Mouse (Mus musculus): ENCODE data around the gene Sh3bgrl. TPM values are rescaled to one million over a fixed set of nuclear protein-coding genes. Genes with fewer than 3 reads are reported as not detected.

Sh3bgrl gene
- polyA plus RNA-seq, 1 experiment = 18.5 TPM

GRCm38 (mm10) chrX:109160326-109160725 is 65.2 kb downstream of the Sh3bgrl start:
- Histone ChIP-seq H3K27me3 (ENCODE audit: control insufficient read depth, insufficient read depth, insufficient read length) (no peaks in the 10 kb centered on the region), H3K4me3 (no peak overlapping the region), H3K4me2 (ENCODE audit: low read depth) (no peak overlapping the region), H3K79me2 (ENCODE audit: control insufficient read depth, insufficient read depth) (no peaks in the 10 kb centered on the region), H3K36me3 (ENCODE audit: control insufficient read depth, insufficient read depth) (no peaks in the 10 kb centered on the region), H3ac (ENCODE audit: control insufficient read depth, insufficient read length) (no peak overlapping the region)
- TF ChIP-seq TCF3 (IDR thresholded peaks at IDR 0.05; ENCODE audit: insufficient read length, low read depth) (no peak), E2F4 (IDR thresholded peaks at IDR 0.05; ENCODE audit: insufficient read depth) (no peak), MAX (IDR thresholded peaks at IDR 0.05; ENCODE audit: low read depth) (no peak), MYOD1 (IDR thresholded peaks at IDR 0.05; ENCODE audit: control insufficient read depth in 1 of 3, insufficient read length in 2 of 3, low read depth in 2 of 3) (no peak), SRF (IDR thresholded peaks at IDR 0.05; ENCODE audit: control insufficient read depth, insufficient read length, low read depth) (no peak), POLR2A (IDR thresholded peaks at IDR 0.05; ENCODE audit: insufficient read length, low read depth) (no peak), MYOG (IDR thresholded peaks at IDR 0.05; ENCODE audit: control insufficient read depth in 1 of 3, insufficient read depth in 1 of 3, insufficient read length in 2 of 3, low read depth in 2 of 3) (no peak)

- no peaks in the 10 kb centered on the region for H3K36me3 ChIP-seq (ENCODE audit: control insufficient read depth, insufficient read depth)
- H3K4me2 ChIP-seq (ENCODE audit: low read depth) = no peak overlapping the region
- H3K27me3 ChIP-seq (ENCODE audit: control insufficient read depth, insufficient read depth, insufficient read length) = no peaks in the 10 kb centered on the region
- TF ChIP-seq USF1 (IDR thresholded peaks at IDR 0.05; ENCODE audit: low read depth) (no peak), MAX (IDR thresholded peaks at IDR 0.05; ENCODE audit: low read depth) (no peak), CEBPB (IDR thresholded peaks at IDR 0.05; ENCODE audit: insufficient read depth, poor library complexity, severe bottlenecking) (no peak), MYOD1 (IDR thresholded peaks at IDR 0.05; ENCODE audit: control insufficient read depth in 1 of 3, insufficient read length in 2 of 3, low read depth in 2 of 3) (no peak), TCF3 (IDR thresholded peaks at IDR 0.05; ENCODE audit: insufficient read length, low read depth) (no peak), POLR2AphosphoS2 (IDR thresholded peaks at IDR 0.05; ENCODE audit: insufficient read length, low read depth) (no peak), SRF (IDR thresholded peaks at IDR 0.05; ENCODE audit: control insufficient read depth, insufficient read length, low read depth) (no peak), E2F4 (IDR thresholded peaks at IDR 0.05; ENCODE audit: insufficient read depth) (no peak), TCF12 (IDR thresholded peaks at IDR 0.05; ENCODE audit: insufficient read depth, poor library complexity, severe bottlenecking) (no peak), POLR2A (IDR thresholded peaks at IDR 0.05; ENCODE audit: insufficient read length, low read depth) (no peak), MYOG (IDR thresholded peaks at IDR 0.05; ENCODE audit: control insufficient read depth in 1 of 3, insufficient read depth in 1 of 3, insufficient read length in 2 of 3, low read depth in 2 of 3) (no peak), REST (IDR thresholded peaks at IDR 0.05; ENCODE audit: insufficient read depth, insufficient read length) (no peak)
- H3K4me3 ChIP-seq = no peak overlapping the region
- no peaks in the 10 kb centered on the region for H3K79me2 ChIP-seq (ENCODE audit: control insufficient read depth, insufficient read depth)
- no peak overlapping the region for H3ac ChIP-seq (ENCODE audit: control insufficient read depth, insufficient read length)
These were observed 65.7 kb downstream of the Sh3bgrl start for GRCm38 (mm10) chrX:109160901-109161300.

GRCm38 (mm10) chrX:109175038-109175437 is 79.9 kb downstream of the Sh3bgrl start:
- Histone ChIP-seq H3K79me2 (ENCODE audit: control insufficient read depth, insufficient read depth) (no peaks in the 10 kb centered on the region), H3K27me3 (ENCODE audit: control insufficient read depth, insufficient read depth, insufficient read length) (no peaks in the 10 kb centered on the region), H3ac (ENCODE audit: control insufficient read depth, insufficient read length) (no peak overlapping the region), H3K36me3 (ENCODE audit: control insufficient read depth, insufficient read depth) (no peaks in the 10 kb centered on the region), H3K4me3 (no peak overlapping the region), H3K4me2 (ENCODE audit: low read depth) (no peak overlapping the region)
- TF ChIP-seq TCF12 (IDR thresholded peaks at IDR 0.05; ENCODE audit: insufficient read depth, poor library complexity, severe bottlenecking) (no peak), TCF3 (IDR thresholded peaks at IDR 0.05; ENCODE audit: insufficient read length, low read depth) (no peak), POLR2A (IDR thresholded peaks at IDR 0.05; ENCODE audit: insufficient read length, low read depth) (no peak), USF1 (IDR thresholded peaks at IDR 0.05; ENCODE audit: low read depth) (no peak), MYOG (IDR thresholded peaks at IDR 0.05; ENCODE audit: control insufficient read depth in 1 of 3, insufficient read depth in 1 of 3, insufficient read length in 2 of 3, low read depth in 2 of 3) (no peak), MYOD1 (IDR thresholded peaks at IDR 0.05; ENCODE audit: control insufficient read depth in 1 of 3, insufficient read length in 2 of 3, low read depth in 2 of 3) (no peak), REST (IDR thresholded peaks at IDR 0.05; ENCODE audit: insufficient read depth, insufficient read length) (no peak), CEBPB (IDR thresholded peaks at IDR 0.05; ENCODE audit: insufficient read depth, poor library complexity, severe bottlenecking) (no peak), SRF (IDR thresholded peaks at IDR 0.05; ENCODE audit: control insufficient read depth, insufficient read length, low read depth) (no peak), MAX (IDR thresholded peaks at IDR 0.05; ENCODE audit: low read depth) (no peak), POLR2AphosphoS2 (IDR thresholded peaks at IDR 0.05; ENCODE audit: insufficient read length, low read depth) (no peak), E2F4 (IDR thresholded peaks at IDR 0.05; ENCODE audit: insufficient read depth) (no peak)

- TF ChIP-seq SRF (IDR thresholded peaks at IDR 0.05; ENCODE audit: control insufficient read depth, insufficient read length, low read depth) (no peak), TCF3 (IDR thresholded peaks at IDR 0.05; ENCODE audit: insufficient read length, low read depth) (no peak), CEBPB (IDR thresholded peaks at IDR 0.05; ENCODE audit: insufficient read depth, poor library complexity, severe bottlenecking) (no peak), REST (IDR thresholded peaks at IDR 0.05; ENCODE audit: insufficient read depth, insufficient read length) (no peak), MAX (IDR thresholded peaks at IDR 0.05; ENCODE audit: low read depth) (no peak), POLR2AphosphoS2 (IDR thresholded peaks at IDR 0.05; ENCODE audit: insufficient read length, low read depth) (no peak), E2F4 (IDR thresholded peaks at IDR 0.05; ENCODE audit: insufficient read depth) (no peak), TCF12 (IDR thresholded peaks at IDR 0.05; ENCODE audit: insufficient read depth, poor library complexity, severe bottlenecking) (no peak), MYOD1 (IDR thresholded peaks at IDR 0.05; ENCODE audit: control insufficient read depth in 1 of 3, insufficient read length in 2 of 3, low read depth in 2 of 3) (no peak), USF1 (IDR thresholded peaks at IDR 0.05; ENCODE audit: low read depth) (no peak), POLR2A (IDR thresholded peaks at IDR 0.05; ENCODE audit: insufficient read length, low read depth) (no peak), MYOG (IDR thresholded peaks at IDR 0.05; ENCODE audit: control insufficient read depth in 1 of 3, insufficient read depth in 1 of 3, insufficient read length in 2 of 3, low read depth in 2 of 3) (no peak)
These were observed 80.3 kb downstream of the Sh3bgrl start for GRCm38 (mm10) chrX:109175470-109175869.

More at GRCm38 (mm10) chrX:109175470-109175869, 80.3 kb downstream of the Sh3bgrl start:
- Histone ChIP-seq H3K4me3 (no peak overlapping the region), H3ac (ENCODE audit: control insufficient read depth, insufficient read length) (no peak overlapping the region), H3K36me3 (ENCODE audit: control insufficient read depth, insufficient read depth) (no peaks in the 10 kb centered on the region), H3K79me2 (ENCODE audit: control insufficient read depth, insufficient read depth) (no peaks in the 10 kb centered on the region), H3K4me2 (ENCODE audit: low read depth) (no peak overlapping the region), H3K27me3 (ENCODE audit: control insufficient read depth, insufficient read depth, insufficient read length) (no peaks in the 10 kb centered on the region)

Data from myocyte (in vitro differentiated cells).